Mouse (Mus musculus) 3134 (cell line): ENCODE data around the gene Btbd3.

Experiments used
- DNase-seq: peaks from one replicate; pipeline ENCODE4 v3.0.0-alpha.2; 2011; ENCODE audit warnings: low spot score; ENCODE audit not compliant: insufficient read length; ENCODE audit errors: extremely low read depth

Btbd3 gene

DNA sequence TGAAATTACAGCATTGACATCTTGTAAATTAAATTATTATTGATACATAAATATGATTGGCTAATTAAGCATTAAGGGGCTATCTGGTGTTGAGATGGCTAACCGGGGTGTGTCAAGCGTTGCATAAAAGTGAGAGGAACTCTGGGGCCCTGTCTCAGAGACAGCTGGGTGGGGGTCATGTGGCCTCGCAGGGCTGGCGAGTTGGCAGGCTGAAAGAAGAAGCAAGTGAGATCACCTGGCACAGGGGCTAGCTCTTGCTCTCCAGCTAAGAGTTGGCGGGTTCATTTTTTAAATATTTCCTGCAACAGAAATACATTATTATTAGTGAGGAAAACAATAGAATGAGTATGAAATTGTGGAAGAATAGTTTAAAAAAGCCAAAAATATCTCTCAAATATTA lies 118.2 kb downstream of the Btbd3 start:
- DNase-seq, result no peak

DNA sequence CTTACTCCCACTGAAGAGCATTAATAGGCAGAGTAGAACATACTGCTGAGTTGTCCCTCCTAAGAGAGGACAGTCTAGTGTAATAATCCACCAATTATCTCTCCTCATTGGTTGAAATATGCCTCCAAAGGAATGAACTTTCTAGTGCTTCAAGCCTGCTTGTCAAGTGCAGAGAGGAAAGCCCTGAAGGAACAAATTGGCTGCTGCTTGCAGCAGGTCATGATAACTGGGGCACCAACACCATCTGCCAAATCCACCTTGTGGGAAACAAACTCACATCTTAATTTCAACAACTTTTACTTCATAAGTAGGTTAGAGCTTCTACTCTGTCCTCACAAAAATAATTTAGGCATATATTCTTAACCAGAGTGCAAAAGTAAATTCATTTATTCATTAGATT lies 122.5 kb downstream of the Btbd3 start:
- DNase-seq, result no peak

DNA sequence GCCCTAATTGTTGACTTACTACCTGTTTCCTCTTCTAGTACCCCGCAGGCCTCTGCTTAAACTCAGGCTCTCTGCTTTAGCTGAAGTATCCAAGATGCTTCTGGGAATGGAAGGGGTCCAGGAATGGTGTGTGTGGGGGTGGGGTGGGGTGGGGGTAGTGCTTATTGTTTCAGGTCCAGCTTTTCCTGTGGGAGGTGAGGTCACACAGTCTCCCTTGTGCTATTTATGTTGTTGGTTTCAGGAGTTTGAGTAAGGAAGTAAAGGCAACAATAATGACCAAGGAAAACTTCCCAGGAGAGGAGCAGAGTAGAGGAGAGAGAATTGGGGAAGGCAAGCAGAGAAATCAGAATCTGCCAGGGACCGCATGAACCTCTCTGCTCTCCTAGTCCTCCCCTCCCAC lies 128.4 kb downstream of the Btbd3 start:
- no peak for DNase-seq

DNA sequence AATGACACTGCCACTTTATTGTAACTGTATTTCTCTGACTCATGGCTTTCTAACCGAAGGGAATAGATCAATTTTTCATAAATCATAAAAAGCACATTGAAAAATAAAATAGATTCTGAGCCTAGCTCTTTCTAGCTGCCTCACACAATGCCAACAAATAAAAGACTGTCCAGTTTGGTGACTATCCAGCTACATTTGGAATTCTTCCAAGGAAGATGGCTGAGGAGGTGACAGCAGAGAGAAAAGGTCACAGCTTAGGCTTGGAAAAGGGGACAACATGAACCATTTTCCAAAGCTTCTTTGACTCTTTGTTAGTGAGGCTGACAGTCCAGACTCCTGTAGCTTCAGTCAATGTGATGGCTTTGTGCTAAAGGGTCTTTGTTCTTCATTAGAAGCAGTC lies 132.2 kb downstream of the Btbd3 start:
- no peak for DNase-seq

DNA sequence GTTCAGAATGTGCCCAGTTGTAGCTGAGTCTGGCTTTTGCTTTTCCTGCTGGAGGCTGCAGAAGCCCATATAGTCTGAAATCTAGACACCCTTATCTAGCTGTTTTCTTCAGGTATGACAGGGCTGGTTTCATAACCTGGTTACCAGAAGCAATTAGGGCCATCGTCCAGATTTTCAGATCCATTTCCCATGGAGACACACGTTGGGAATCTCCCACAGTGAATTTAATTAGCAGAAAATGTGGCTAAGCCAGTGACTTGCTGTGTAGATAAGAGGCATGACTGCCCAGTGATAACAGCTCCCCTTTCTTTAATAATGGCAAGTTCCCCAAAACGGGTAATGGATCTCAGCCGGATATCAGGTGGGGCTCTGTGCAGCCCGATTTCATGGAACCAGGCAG lies 146.7 kb downstream of the Btbd3 start:
- DNase-seq, result no peak

DNA sequence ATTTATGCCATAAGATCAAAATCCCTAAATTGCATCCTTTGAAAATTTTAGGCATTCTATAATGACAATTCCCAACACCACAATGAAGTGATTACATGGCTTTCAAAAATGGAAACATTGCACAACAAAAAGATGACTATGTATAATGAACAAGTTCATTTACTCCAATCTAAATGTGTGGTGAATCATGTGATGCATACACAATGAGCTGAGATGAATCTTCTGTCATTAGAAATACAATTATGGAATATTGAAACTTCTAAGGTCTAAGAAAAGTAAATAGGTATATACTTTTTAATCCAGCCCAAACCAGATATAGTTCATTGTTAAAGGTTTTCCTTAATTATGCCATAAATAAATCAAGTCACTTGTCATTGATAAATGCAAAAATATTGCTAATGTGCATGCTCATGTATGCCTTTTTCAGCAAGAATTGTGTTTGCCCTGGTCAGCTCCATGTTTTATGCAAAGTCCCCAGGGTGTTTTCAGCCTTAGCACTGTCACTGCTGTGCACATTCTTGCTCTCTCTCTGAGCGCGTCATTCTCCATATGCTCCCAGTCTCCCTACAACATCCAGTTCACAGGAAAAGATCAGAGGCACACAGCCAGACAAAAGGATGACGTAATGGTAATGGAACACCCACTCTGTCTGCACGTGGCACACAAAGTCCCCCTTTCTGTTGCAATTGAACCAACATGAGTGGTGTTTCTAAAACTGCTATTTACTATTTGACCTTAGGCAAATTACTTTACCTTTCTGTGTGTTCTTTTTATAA lies 149.6 kb downstream of the Btbd3 start:
- DNase-seq, result no peak

DNA sequence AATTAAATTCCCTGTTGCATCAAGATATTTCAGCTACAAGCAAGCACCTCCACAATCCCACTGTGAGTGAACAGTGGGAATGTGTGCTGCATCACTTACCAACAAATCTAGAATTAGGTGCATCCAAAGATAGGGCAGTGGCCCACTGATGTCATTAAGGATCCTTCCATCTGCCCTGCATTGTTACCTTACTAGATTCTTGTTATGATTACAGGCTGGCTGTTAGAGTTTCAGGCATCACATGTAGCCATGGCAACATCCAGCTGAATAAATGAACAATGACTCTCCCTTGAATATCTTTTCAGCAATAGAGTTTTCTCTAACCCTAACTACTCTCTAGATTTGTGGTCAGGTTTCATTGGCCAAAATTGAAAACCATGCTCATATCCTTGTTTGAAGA lies 150.3 kb downstream of the Btbd3 start:
- no peak for DNase-seq

DNA sequence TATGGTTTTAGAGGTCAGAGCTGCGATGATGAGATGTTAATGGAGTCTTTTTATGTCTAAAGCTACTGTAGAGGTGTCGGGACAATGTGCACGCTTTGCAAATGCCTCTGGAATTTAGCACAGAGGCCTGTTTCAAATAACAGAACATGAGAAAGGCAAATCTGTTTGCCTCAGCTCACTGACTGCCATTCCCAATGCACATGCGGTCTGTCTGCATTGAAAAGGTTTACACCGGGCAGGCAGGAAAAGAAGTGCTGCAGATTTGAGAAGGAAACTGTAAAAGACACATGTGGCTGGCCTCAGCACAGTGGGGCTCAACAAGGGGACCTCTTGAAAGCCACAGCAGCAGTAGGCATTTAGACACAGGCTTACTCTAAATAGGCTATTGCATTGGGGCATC lies 156.2 kb downstream of the Btbd3 start:
- no peak for DNase-seq

DNA sequence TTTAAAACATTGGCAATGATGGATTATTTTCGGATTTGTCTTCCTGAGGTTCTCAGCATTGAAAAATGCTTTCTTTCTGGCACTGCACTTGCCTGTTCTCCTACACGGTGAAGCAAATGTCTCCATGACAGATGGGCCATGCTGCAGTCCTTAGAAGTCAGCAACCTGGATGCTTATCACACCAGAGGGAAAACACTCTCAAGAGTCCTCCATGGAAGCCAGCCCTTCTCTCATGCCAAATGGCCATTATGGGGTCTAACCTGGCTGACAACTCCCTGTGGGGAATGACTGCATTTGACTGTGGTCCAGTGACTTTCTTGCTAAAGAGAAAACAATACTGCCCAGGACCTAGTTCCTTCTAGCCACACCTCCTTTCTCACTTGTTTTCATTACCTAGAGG lies 166.0 kb downstream of the Btbd3 start:
- DNase-seq, result no peak

DNA sequence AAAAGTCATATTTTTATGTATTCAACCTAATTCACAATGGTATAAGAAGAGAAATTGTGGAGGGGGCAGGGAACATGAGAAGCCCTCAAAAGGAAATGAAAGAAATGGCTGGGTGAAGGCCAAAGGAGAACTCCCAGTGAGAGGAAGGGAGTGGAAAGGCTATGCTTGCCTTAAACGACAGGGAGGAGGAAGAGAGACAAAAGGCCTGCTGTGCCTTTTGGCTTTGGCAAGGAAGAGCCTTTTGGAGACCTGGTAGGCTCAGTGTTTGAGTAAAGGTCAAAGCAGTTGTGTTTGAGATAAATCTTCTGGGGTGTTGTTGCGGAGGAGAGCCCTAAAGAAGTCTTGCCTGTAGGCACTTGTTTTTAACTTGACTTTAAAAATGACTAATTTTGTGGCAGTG lies 175.6 kb downstream of the Btbd3 start:
- DNase-seq, result no peak

DNA sequence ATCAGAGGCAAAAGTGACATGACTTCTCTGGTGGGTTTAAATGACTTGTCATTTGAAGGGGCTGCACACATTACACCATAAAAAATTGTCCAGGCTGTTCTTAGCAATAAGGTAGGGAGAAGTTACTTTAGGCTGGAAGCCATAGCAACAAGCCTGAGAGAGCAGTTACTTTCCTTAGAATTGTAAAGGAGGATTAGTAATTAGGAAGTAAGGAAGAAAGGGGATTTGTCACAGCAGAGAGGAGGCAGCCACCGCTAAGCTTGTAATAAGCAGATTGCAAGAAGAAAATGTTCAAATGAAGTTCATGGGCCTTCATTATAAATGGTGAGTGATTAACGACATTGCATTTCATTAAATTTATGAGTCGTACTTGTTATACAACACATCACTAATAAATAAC lies 190.1 kb downstream of the Btbd3 start:
- DNase-seq, result no peak

DNA sequence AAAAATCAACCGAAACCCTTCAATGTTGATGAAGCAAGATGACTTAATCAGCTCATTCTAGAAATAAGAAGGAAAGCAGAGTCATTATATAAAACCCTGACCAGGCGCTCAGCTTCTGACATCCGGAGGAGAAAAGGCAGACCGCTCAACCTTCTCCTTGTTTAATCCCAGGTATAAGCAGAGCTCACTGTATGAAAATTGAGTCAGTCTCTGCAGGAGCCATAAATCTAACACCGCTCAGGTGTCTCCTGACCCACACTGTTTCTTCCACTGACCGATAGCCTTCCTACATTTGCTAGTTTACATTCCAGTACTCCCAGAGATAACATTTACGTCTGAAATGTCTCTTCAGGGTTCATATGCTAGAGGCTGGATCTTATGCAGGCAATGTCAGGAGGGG lies 190.6 kb downstream of the Btbd3 start:
- no peak for DNase-seq

DNA sequence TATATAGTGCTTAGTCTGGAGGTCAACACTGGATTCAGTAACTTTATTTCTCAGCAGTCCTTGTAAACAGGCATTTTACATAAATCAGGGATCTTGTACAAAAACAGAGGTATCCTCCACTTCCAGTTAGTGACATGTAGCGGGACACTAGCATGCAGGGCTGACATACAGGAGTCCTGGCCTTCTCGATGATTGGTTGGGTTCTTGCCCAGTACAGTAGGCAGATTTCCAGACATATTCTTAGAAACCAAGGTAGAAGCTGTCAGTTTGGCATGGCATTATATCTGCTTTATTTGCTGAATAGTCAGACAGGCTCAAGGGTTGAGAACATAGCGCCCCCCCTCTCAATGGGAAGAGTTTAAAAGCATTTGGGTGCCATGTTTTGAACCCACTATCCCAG lies 191.3 kb downstream of the Btbd3 start:
- no peak for DNase-seq

DNA sequence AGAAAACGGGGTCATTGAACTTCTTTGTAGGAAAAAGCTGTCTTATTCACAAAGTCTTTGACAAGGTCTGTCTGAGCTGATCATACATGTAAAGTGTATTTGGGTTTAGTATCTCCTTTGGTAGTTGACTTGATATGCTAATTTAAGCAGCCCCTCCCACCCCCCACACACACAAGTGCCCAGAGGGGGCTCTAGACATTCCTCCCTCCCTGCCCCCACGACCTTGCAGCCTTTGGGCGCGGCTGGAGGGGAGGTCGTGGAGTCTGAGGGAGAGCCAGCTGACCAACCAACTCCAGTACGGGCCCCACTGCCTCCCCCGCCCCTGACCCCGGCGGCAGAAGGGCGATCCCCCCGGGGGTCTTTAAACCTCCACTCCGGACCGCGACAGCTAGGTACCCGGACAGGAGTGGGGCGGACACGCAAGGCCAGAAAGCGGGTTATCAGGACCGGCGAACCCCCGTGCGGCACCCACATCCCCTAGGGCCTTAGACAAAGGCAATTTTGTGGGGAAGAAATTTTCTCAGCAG lies 211.7 kb downstream of the Btbd3 start:
- peak; percentile 4 for DNase-seq

DNA sequence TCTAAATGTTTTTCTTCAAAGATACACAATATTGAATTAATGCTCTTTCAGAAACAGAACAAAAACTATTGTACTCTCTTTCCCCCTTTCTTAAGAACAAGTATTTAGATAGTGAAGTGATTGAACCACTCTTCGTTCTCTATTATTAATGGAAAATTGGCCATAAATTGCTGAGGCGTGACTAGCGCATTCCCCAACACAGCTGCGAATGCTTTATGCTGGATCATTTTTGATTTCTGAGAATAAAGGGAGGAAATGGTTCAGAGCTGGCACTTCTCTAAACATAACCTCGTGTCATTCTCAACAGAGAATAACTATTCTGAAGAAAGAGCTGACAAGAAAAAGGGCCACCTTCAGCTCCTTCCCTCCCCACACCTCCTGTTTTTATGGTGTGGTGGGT lies 217.0 kb downstream of the Btbd3 start:
- DNase-seq, result no peak

DNA sequence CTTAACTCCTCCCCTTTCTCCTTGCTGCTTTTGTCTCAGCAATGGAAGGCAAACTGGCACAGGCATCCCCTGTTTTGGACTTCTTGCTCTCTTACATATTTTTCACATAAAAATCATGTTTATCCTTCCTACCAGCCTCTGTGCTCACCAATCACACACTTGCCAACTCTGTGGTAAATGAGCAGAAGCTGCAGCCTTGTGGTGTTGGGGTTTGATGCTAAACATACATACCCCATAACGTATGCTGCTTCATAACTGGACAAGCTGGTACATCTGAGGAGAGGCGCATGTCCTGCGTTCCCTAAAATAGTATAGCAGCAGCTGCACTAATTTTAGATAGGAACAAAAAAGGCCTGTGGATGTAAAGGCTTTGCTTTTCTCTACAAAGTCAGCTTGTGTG lies 220.1 kb downstream of the Btbd3 start:
- DNase-seq, result no peak

DNA sequence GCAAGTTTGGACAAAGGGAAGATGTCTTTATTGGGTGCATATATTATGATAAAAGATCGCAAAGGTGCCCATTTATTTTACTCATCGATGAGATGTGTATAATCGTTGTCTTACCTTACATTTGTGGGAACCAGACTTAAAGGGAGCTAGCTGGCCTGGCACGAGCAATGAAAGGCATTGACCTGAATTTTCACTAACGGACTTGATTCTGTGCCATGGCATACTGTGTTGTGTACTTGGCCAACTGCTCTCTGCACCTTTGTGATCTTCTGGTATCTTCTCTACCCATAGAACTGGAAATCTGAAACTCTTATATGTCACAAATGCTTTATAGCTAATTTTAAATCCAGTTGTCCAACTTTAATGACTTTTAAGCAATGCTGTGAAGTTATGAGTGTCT lies 220.9 kb downstream of the Btbd3 start:
- DNase-seq, result no peak

DNA sequence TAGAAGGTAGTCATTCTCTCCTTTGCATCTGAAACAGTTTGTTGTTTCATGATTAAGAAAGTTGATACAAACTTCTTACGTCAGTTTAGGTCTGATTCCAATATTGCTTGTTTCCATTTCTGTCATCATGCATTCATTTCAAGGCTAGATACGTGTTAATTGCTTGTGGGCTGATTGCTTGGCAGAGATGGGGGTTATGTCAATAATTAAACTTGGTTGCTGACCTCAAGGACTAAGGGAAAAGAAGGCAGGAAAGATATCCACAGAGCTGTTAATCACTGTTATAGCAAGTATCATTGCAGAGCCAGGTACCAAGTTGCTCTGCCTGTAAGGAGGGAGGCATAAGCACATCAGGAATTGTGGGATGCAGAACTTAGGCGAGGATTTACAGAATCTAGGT lies 226.2 kb downstream of the Btbd3 start:
- DNase-seq, result no peak

DNA sequence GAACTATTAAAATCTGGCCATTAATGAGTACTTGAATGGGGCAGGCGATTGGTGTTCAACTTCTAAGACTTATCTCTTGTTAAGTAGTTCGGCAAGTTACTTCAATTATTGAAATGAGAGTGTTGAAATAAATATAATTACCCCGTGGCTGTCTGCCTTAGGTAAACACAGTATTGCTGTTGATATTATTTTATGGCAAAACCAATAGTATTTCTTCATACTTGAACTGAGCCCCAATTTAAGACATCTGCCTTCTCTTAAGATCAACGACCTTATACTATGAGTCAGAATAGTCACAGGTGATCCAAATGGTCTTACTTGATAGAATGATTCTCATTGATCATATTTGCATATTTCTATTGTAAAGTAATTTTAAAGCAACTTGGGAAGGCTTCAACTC lies 228.5 kb downstream of the Btbd3 start:
- DNase-seq, result no peak

DNA sequence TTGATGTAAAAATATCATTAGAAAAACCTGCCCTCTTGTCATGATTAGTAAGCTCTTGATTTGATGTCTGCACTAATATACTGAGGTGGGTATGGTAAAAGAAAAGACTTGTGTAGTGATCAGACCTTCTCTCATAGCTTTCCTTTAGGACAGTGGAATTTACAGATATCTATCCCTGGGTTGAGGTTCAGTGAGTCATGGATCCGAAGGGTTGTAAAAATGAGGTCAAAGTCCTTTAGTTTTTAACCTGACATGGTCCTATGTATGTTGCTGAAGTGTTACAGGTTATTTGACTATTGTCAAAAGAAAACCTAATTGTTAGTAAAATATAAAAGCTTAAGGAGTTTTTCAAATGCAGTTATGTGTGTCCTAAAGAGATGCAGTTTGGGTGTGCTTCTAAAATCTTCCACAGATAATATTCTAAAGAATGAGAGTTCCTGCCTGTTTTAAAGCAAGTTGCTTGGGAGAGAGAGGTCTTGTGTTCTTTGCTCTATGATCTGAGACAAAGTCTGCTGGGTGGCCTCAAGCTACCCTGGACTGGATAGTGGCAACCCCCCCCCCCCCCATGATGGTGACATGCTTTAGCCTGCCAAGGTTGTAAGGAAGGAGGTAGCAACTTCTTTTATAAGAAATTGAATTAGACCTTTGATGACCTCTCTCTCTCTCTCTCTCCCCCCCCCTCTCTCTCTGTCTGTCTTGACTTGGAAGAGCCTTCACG lies 234.5 kb downstream of the Btbd3 start:
- DNase-seq, result no peak

DNA sequence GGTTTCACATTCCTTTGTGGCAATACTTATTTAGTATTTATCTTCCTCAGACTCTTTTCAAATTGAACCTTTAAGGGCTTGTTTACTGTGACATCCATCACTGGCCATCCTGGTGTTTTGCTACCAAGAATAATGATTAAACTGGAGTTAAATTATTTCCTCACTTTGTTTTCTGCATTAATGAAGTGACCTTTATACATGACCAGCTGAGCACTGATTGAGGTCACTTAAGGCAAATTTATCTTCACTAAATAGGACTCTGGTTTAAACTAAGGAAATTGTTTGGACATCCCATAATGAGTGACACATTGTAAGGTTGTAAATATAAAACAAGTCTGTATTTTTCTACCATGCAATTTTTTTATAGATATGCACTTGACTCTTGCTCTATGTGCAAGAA lies 235.8 kb downstream of the Btbd3 start:
- no peak for DNase-seq

DNA sequence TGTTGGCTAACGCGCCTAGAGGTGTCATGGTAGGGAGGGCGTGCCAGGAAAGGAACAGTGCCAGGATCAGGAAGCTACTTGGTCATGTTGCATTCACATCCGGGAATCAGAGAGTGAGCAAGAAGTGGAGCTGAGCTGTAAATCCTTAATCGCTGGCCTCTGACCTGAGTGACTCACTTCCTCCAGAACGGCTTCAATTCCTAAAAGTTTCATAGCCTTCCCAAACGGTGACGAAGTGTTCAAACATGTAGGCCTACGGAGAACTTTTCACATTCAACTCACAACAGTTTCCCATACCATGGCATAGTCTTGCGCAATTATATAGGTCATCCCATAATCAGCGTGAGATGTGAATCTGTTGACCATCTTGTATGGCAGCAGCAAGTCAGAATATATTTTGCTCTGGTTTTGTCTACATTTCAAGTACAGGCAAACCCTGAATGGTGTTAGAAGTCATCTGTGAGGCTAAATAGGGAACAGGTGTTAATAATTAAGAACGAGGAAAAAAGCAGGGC lies 247.6 kb downstream of the Btbd3 start:
- no peak for DNase-seq
